Mouse (Mus musculus) left cerebral cortex, postnatal 36 days (tissue): ENCODE results near the gene Ablim1. TPM values are rescaled to one million over a fixed set of nuclear protein-coding genes. Genes with fewer than 3 reads are reported as not detected.

Source experiments
- DNase-seq, 2 experiments: peaks; one replicate each; pipeline ENCODE4 v3.0.0; 2021 to 2022; ENCODE audit warnings: low spot score in 2 of 2, mixed read lengths in 1 of 2
- intact Hi-C: fragments of 180-260 bp; cut with DNase I; formaldehyde crosslinking; loops from one replicate; pipeline ENCODE4 v1.15.1; 2025
- total RNA-seq, 2 experiments: library from RNA; stranded (reverse); gene quantifications; 2 replicates each; pipeline ENCODE4 v1.2.3; 2021

Ablim1 gene
- total RNA-seq, 2 experiments from 2014 or later: 98.4 to 129 TPM

DNA sequence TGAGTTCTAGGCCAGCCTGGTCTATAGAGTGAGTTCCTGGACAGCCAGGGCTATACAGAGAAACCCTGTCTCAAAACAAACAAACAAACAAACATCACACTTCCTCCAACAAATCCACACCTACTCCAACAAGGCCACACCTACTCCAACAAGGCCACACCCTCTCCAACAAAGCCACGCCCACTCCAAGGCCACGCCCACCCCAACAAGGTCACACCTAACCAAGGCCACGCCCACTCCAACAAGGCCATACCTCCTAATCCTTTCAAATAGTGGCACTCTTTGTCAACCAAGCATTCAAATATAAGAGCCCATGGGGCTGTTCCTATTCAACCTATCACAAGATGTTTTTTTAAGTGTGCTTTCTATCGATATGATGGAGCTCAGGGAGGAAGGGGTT, 288.2 kb downstream of the Ablim1 start:
- intact Hi-C loops: no loop called here
- no peak for DNase-seq

DNA sequence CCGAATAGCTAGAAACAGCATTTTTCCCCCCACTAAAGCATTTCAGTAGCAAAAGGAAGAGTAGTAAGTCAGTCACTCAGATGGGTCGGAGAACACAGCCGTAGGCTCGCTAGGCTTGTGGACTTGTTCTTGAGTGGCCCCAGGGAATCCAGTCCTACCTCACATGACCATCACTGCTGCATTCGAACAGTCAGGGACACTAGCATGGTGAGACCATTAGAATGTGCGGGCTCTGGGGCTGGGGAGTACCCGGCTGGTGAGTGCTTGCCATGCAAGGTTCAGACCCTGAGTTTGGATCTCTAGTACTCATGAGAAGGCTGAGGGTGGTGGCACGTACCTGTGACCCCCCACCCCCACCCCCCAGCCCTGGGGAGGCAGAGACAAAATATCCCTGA, 296.9 kb downstream of the Ablim1 start:
- no peak for DNase-seq
- intact Hi-C loops: no loop called here

DNA sequence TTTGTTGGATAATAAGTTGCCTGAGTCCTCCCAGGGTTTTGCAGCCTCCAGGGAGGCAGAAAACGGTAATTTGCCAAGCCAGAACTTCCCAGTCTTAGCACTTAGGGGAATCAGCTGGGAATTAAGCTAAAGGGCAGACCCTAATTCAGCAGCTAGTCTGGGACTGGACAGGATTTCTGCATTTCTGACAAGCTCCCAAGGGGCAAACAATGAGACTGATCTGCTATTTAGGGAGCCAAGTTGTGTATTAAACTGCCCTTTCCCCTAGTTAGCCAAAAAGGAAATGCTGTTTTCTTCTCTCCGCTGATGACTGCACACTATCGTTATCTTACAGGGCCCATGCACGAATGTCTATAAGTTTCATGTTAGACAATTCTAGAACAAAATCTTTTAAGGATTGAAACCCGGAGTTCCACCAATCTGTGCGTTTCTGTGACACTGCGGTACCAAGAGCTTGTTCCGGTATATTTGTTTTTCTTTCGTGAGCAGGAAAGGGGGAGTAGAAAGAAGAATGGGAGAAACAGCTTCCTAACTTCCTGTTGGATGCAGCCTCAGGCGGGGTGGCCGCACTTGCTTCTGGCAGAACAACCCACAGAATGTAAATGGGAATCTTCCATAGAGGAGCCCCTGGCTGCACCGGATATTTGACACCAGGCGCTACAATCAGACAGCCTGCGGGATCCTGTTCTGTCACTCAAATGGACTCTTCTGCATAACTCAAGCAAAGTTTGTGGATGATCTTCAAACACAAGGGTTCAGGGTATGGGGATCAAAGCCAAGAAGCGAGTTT, 297.5 kb downstream of the Ablim1 start:
- intact Hi-C loops: no loop called here
- no peak for DNase-seq

DNA sequence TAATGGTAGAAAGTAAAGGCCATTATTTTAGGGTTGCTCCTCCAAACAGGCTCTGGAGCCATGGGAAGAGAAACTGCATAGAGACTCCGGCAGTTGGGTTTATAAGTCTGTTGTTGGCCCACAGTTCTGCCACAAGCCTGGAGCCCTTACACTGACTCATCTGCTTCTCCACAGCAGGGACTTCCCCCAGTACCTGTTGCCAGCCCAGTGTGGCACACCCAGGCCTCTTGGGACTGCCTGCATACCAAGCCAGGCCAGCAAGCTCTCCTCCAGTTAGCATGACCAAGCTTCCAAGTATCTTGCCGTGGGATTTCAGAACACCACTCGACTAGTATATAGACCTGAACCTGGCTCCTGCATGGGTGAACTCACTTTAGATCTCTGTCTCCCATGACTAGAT, 299.9 kb downstream of the Ablim1 start:
- no peak for DNase-seq
- intact Hi-C loops: no loop called here

DNA sequence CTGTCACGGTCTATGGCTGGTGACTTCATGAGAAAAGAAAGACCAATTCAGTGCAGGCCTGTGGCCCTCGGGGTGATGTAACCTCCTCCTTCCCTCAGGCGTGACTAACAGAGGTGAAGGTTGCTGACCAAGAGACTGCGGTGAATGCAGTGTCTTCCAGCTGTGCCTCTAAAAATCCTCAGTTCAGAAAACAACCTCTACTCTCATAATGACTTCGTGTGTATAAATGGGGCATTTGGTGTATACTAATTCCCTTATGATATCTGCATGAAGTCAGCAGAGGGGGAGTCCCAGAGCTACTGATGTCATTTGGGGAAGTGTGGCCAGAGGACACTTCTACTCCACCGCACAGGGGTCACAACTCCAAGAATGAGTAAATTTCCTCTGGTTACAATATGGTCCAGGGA, 301.4 kb downstream of the Ablim1 start:
- intact Hi-C loops: no loop called here

DNA sequence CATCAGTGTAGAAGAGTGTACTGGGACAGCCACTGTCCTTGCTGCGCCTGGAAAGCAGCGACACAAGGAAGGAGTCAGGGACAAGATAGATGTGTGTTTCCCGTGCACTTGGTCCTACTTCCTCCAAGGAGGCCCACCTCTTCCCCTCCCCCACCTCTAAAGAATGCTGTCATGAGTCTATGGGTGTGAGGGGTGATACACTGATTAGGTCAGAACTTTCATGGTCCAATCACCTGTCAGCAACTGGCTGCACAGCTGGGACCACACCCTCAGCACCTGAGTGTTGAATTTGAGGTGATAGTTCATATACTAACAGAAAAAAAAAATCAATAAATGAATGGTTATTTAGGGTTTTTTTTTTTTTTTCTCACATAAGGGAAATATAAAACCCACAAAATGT, 302.7 kb downstream of the Ablim1 start:
- intact Hi-C loops: no loop called here
- DNase-seq: no peak

More for the DNA sequence above, 301.4 kb downstream of the Ablim1 start:
- no peak for DNase-seq

DNA sequence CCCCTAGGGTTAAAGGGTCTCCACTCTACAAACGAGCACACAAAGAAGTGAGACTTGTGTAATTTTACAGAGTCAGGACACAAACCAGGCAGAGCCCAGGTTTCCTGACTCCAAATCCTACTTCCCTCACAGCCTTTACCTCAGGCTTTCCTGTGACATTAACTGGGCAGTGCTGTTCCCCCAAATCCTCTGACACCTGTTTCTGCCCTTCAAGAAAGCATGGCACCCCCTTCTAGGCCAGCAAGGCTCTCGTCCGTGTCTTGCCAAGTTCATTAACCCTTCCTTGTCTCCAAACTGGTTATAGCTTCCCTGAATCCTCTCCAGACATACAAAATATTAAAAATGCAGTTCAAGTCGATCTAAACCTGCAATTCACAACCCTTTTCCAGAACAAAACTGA, 304.7 kb downstream of the Ablim1 start:
- intact Hi-C loops: no loop called here
- no peak for DNase-seq

DNA sequence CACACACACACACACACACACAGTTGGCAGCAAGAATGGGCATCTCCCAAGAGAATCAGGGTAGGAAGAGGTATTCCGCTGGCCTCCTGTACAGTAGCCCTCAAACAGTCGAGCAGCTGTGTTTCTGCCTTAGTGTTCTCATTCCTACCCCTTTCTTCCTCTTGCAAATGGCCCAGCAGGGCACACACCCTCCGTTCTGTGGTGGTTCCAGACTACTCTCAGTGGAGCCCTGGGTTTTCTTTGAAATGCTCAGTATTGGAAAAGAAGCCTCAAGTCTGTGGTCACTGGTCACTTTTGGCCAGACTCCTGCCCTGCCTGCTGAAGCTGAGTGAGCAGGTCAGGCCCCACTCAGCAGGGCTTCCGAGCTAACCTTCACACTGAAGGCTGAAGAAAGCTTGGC, 305.1 kb downstream of the Ablim1 start:
- no peak for DNase-seq
- intact Hi-C loops: loop anchor here (2.0 kb wide), 1 partner anchor 91 kb away; no protein-coding TSS in a partner anchor

DNA sequence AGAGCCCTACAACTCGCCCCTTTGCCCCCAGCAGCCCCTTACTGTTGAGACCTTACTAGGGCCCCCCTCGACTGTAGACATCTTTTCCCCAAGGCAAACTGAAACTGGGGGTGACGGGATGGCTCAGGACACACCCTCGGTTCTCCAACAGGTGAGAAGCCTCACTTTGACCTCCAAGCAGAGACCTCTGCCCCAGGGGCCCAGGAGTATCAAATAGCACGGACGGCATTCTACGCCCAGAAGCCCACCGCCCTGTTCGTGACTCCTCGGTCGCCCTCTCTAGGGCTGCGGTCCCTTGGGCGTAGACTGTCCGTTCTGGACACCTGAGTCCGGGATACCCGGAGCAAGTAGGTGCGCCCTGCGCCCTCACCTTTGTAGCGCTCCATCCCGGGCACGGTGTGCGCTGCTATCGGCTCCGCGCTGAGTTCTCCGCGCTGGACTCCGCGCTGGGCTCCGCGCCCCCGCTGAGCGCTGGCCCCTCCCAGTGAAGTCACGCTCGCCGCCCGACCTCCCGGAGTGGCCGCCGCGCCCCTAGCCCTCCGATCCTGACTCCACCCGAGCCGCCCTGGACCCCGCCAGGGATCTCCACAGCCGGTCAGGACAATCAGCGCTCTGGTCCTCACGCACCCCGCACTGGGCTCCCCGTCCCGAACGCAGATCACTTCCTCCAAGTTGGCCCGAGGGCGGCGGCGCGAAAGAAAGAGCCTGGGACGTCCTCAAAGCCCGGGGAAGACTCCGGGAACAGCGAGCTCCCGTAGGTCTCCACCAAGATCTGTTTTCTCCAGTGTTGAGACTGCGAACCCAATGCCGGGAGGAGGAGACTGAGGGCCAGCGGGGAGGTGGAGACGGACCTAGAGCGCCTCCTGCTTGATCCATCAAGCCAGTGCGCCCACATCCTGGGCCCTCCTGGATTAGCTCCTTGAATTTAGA, 306.7 kb downstream of the Ablim1 start, which contains the start of gene Afap1l2:
TSS of gene Afap1l2 (minus strand) at position 448 of the 930 bp plus-strand sequence.
- no peak for DNase-seq
- intact Hi-C loops: loop anchor here (2.0 kb wide), 1 partner anchor 89 kb away; no protein-coding TSS in a partner anchor

DNA sequence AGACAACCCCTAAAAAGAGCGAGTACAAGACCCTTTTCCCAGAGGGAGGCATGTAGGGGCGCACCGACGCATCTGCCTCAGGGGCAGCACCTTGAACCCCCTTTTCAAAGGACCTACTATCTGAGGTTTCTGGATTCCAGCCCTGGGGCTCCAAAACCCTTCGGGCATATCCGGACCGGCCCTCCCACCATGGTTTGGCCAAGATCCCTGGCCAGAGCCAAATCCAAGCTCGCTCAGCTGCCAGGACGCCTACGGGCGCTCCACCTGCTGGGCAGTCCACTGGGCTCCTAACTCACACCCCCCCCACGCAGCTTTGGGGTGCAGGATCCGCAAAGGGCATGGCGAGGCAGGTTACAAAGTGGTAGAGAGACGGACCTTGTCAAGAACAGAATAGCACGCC, 307.4 kb downstream of the Ablim1 start:
- no peak for DNase-seq
- intact Hi-C loops: no loop called here

DNA sequence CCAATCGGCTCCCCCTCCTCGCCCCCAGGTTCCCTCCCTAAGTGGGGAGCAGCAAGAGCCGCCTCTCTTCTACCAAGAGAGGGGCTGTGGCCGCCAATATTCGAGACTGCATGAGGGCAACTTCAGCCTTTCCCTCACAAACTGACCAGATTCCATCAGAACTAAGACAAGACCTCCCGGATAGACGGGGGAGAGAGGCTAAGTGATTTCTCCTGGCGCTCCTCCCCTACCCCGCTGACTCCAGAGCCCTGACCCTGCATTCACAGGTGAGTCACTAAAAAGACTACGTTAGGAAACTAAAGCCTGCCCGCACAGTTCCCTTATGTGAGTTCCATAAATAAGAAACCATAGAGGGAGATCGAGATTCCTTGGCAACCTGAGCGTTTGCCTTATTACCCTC, 307.9 kb downstream of the Ablim1 start:
- intact Hi-C loops: no loop called here
- DNase-seq: no peak

DNA sequence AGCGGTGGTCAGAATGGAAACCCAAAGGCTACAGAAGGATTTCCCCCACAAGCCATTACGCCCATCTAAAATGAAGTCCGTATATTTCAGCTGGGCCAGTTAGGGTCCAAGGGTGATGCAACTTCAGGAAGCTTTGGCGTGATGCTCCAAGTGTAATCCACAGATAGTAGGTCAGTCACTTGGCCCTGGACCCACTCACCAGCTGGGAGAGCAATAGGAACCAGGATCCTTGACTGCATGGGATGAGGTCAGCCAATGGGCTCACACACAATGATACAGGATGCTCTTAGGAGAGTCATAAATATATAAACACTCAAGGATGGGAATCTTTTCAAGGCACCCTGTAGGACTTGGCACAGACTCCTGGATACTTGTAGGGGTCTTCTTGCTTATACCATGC, 309.7 kb downstream of the Ablim1 start:
- no peak for DNase-seq
- intact Hi-C loops: no loop called here

DNA sequence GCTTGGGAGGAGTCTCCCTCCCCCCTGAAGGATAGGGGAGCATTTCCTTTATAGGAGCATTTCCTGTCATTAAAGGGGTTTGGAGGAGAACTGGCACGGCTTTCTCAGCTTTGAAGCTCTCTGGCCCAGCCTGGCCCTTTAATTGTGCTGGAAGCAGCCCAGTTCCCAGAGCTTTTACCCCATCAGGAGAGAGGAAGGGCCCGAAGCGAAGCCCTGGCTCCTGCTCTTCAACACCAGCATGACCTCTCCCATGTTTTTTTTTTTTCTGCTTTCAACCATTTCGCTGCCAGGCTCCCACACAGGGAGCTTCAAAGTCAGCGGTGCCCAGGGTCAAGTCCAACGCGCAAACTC, 311.3 kb downstream of the Ablim1 start:
- DNase-seq: no peak
- intact Hi-C loops: no loop called here

DNA sequence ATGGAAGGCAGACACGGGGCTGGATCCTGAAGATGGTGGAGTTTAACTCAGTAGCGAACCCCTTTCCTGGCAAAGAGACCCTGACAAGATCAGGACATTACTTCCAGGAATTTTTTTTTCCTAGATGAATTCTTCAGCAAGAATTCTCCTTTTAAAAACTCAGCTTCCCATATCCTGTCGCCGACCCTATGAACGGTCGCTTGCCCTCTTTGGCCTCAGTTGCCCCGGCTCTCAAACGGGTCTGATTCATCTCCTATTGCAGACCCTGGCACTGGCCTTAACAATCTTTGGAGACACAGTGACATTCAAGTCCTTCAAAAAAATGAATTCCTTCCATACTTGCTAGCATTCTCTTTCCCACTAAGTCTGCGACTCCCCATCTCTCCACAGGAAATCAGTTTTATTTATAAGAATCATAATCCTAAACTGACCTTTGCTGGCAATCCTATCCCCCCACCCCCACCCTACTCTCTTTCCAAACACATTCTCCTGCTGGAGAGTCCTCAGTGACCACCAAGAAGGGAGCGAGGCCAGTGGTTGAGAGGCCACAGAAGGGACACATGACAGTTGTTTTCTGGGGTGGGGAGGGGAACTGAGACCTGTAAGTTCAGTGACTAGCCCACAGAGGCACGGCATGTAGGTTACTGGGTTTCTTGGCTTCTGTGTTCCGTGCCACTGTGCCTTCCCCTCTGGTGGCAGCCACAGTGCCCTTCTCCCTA, 311.8 kb downstream of the Ablim1 start:
- intact Hi-C loops: no loop called here
- DNase-seq: no peak

DNA sequence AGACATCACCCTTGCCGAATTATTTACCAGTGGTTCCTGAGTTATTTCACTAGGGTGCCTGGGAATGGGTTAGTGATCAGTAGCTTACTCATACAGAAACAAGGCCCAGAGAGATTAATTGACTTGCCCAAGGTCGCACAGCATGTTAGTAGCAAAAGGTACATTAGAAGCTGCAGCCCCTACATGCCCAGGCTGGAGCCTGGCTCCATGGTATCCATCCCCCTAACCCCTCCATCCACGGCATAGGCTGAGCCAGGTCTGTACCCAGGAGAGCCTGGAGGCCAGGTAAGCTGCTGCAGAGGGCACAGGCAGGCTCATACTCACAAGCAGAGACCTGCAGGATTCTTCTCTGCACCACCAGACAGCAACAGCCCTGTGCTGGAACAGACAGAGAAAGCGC, 312.8 kb downstream of the Ablim1 start:
- DNase-seq: no peak
- intact Hi-C loops: no loop called here

DNA sequence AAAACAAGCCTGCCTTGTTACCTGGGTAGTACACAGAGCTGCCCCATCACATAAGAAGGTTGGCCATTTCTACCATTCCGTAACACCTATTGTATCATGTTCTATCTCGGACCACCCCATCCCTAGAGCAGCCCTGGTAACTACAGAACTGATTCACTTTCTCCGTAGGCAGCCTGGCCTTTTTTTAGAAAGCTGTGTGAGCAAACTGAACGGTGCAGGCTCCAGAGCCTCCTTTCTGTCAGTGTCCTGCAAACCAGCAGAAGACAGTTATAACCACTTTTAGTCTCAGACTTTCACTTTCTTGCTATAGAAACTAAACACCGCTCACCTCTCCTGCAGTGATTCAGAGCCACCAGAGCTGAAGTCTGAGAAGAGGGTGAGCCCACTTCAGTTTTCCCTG, 314.1 kb downstream of the Ablim1 start:
- intact Hi-C loops: no loop called here
- DNase-seq: no peak

DNA sequence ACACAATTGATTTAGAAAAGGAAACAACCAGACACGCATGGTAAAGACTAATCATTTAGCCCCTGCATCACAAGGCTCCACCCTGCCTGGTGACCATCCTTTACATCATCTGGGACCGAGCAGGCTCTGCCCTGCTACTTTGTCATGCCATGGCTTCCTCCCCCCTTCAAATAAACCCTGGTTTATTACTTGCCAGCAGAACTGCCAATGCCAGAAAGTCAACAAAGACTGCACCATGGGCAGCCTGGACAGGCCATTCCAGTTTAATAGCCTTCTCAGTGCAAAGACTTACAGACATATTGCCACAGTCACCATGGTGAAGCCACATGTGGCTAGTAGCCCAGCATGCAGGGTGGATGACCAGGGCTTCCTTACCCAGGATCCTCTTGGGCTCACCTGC, 314.9 kb downstream of the Ablim1 start:
- intact Hi-C loops: loop anchor here (5.0 kb wide), 1 partner anchor 52 kb away; no protein-coding TSS in a partner anchor
- no peak for DNase-seq

DNA sequence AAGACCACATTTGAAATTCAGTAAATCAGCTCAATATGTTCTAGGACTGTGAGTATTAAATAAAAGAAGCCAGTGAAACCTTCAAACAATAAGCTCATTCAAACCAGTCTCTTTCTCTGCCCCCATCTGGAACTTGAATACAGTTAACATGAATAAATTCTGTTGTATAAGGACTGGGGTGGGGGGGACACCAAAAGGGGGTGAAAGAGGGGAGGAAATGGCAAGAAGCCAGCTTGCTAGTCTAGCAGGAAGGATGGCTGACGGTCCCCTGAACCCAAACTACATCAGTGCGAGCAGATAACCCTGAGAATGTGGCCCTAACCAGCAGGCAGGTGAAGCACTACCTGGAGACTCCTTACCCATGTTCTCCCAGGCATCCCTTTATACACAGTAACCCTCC, 315.8 kb downstream of the Ablim1 start:
- intact Hi-C loops: loop anchor here (5.0 kb wide), 1 partner anchor 52 kb away; no protein-coding TSS in a partner anchor
- DNase-seq: no peak

DNA sequence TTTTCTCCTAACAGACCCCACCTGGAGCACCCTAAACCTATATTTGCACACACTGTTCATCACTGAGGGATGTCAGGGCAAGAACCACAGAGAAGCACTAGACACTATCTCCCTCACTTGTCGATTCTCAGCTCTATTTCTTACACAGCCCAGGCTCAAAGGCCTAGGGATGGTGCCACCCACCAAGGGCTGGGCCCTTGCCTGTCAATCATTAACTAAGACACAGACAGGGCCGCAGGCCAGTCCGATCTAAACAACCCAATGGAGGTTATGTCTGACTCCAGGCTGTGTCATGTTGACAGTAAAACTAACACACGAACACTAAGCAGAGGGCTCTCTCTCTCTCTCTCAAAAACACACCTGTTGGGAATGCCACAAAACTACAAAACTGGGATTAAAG, 316.4 kb downstream of the Ablim1 start:
- intact Hi-C loops: loop anchor here (5.0 kb wide), 1 partner anchor 51 kb away; no protein-coding TSS in a partner anchor
- no peak for DNase-seq

DNA sequence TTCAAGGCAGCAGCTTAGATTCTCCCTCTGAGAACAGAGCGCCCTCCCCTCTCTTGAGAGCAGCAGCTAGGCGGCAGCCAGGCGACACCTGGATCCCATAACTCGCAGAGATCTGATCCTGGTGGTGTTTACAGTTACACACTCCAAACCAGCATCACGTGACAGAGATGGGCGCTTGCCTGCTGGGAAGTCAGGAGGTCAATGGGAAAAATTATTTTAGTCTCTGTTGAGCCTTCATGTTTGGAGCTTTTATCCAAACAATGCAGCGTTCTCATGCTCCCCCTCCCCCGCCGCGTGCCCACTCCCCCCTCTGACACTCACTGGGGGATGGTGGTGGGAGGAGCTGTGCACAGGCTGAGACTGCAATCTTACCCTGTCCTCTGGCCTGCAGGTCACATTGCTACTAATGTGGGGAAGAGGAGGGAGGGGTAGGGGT, 317.5 kb downstream of the Ablim1 start:
- intact Hi-C loops: loop anchor here (5.0 kb wide), 1 partner anchor 50 kb away; no protein-coding TSS in a partner anchor
- no peak for DNase-seq
